Mouse (Mus musculus) thymus, postnatal 14 days (tissue): ENCODE results near the gene Prkci.

Experiments
- DNase-seq: peaks from one replicate; pipeline ENCODE4 v3.0.0; 2021

Prkci gene

GRCm38 (mm10) chr3:31088789-31089775 lies 93.5 kb downstream of the Prkci start:
- no peak for DNase-seq

GRCm38 (mm10) chr3:31089956-31090355 lies 94.4 kb downstream of the Prkci start:
- no peak for DNase-seq

- DNase-seq = peak; percentile 59
Measured at GRCm38 (mm10) chr3:31093196-31093595, 97.6 kb downstream of the Prkci start.

GRCm38 (mm10) chr3:31093627-31094351 lies 98.2 kb downstream of the Prkci start:
- peak; percentile 78 for DNase-seq

- DNase-seq = peak; percentile 95
Measured at GRCm38 (mm10) chr3:31094531-31095178, 99.1 kb downstream of the Prkci start, which contains the start of gene Skil. Gene Skil, plus strand, starts transcription at chr3:31095058.

- no peak for DNase-seq
Measured at GRCm38 (mm10) chr3:31095179-31095490, 99.6 kb downstream of the Prkci start.

GRCm38 (mm10) chr3:31095491-31096154 lies 100.1 kb downstream of the Prkci start:
- DNase-seq = peak; percentile 74

- DNase-seq = no peak
Measured at GRCm38 (mm10) chr3:31096155-31097101, 100.9 kb downstream of the Prkci start.

GRCm38 (mm10) chr3:31097102-31097720 lies 101.7 kb downstream of the Prkci start:
- DNase-seq = no peak

- no peak for DNase-seq
Measured at GRCm38 (mm10) chr3:31097976-31098375, 102.4 kb downstream of the Prkci start.

GRCm38 (mm10) chr3:31098556-31098955 lies 103.0 kb downstream of the Prkci start:
- no peak for DNase-seq

- no peak for DNase-seq
Measured at GRCm38 (mm10) chr3:31100026-31100425, 104.5 kb downstream of the Prkci start.

GRCm38 (mm10) chr3:31100802-31101201 lies 105.3 kb downstream of the Prkci start:
- DNase-seq = no peak
